ENCODE assay signal across 17 mouse cellular contexts in genomic region chr10:83933201-83933600, GRCm38 (mm10).
"Had no signal": no experiment of that assay in that cellular context is flagged by ENCODE, and none has a peak within 500 bp of the region (broad histone marks: within the 10 kb centered on the region; RNA-seq: fewer than 3 reads in every experiment).

No protein-coding gene starts in this region.

- ATAC-seq: midbrain, embryonic 16.5 days had no signal

- H3K9me3 ChIP-seq: lung, embryonic 15.5 days; midbrain, embryonic 10.5 days; midbrain, embryonic 12.5 days; neural tube, embryonic 13.5 days; neural tube, embryonic 15.5 days had no signal

- H3K4me1 ChIP-seq: midbrain, embryonic 10.5 days; midbrain, embryonic 12.5 days; neural tube, embryonic 15.5 days had no signal

- DNase-seq: lung, adult 18-20 months; midbrain, embryonic 14.5 days; retina, postnatal 1 day; right cerebral cortex, adult 18-20 months; right cerebral cortex, postnatal 25 days; right cerebral cortex, postnatal 4 days; spleen, adult 18-20 months; thymus, adult 18-20 months; thymus, postnatal 14 days; thymus, postnatal 36 days had no signal

- H3K4me2 ChIP-seq: lung, embryonic 15.5 days; midbrain, embryonic 12.5 days; neural tube, embryonic 13.5 days; neural tube, embryonic 15.5 days had no signal

- H3K9ac ChIP-seq: lung, embryonic 15.5 days; midbrain, embryonic 12.5 days; neural tube, embryonic 13.5 days; neural tube, embryonic 15.5 days had no signal

- H3K4me3 ChIP-seq: lung, embryonic 15.5 days; midbrain, embryonic 10.5 days; midbrain, embryonic 12.5 days; myocyte; neural tube, embryonic 13.5 days; neural tube, embryonic 15.5 days had no signal

- H3K36me3 ChIP-seq: lung, embryonic 15.5 days; midbrain, embryonic 10.5 days; midbrain, embryonic 12.5 days; neural tube, embryonic 13.5 days; neural tube, embryonic 15.5 days had no signal

- H3K27ac ChIP-seq: lung, embryonic 15.5 days; midbrain, embryonic 10.5 days; midbrain, embryonic 12.5 days; neural tube, embryonic 13.5 days; neural tube, embryonic 15.5 days had no signal

- H3K27me3 ChIP-seq: lung, embryonic 15.5 days; midbrain, embryonic 12.5 days; neural tube, embryonic 13.5 days; neural tube, embryonic 15.5 days had no signal
